ENCODE assay signal across 20 mouse cellular contexts in genomic region chr7:25903156-25903555, GRCm38 (mm10). TPM values are rescaled to one million over a fixed set of nuclear protein-coding genes. Genes with fewer than 3 reads are reported as not detected.
DNase-seq lines count a peak whose midpoint lies in the region; ATAC-seq and TF ChIP-seq lines count a peak whose summit lies in the region.
"Had no signal": no experiment of that assay in that cellular context is flagged by ENCODE, and none has a peak within 500 bp of the region (broad histone marks: within the 10 kb centered on the region; RNA-seq: fewer than 3 reads in every experiment).

No protein-coding gene starts in this region.

- peak; percentile 9 for DNase-seq in kidney, postnatal 10 days
- DNase-seq in kidney, adult 18-20 months, result no peak
- no peak for DNase-seq in midbrain, postnatal 0 days (ENCODE audit: low spot score)
- no peak for DNase-seq in midbrain, embryonic 14.5 days
- DNase-seq in brain, embryonic 14.5 days (ENCODE audit: low read depth), result no peak
- DNase-seq in stomach, postnatal 0 days (ENCODE audit: low spot score), result peak; percentile 45
- no peak for DNase-seq in yolk sac, embryonic 10.5 days (ENCODE audit: low spot score)
- DNase-seq: adrenal gland, postnatal 36 days; cerebellum, adult 11 months; heart, postnatal 36 days; liver, embryonic 13.5 days; right cerebral cortex, postnatal 14 days; thymus, adult 2 months had no signal

- no peak for ATAC-seq in midbrain, postnatal 0 days (ENCODE audit: low FRiP score)
- ATAC-seq in midbrain, embryonic 14.5 days (ENCODE audit: low FRiP score, low TSS enrichment), result no peak
- ATAC-seq in stomach, postnatal 0 days (ENCODE audit: low FRiP score, low TSS enrichment), result no peak
- ATAC-seq: forebrain, embryonic 13.5 days; intestine, embryonic 16.5 days had no signal

- WGBS in midbrain, postnatal 0 days, result 49% methylated on average over 14 of the region's 14 CpGs
- WGBS in midbrain, embryonic 14.5 days, result 44% methylated on average over 14 of the region's 14 CpGs
- WGBS in stomach, postnatal 0 days, result 39% methylated on average over 13 of the region's 14 CpGs

- no peak overlapping the region for H3K4me2 ChIP-seq in midbrain, postnatal 0 days (ENCODE audit: low read depth, low read length, poor library complexity, severe bottlenecking)
- no peak overlapping the region for H3K4me2 ChIP-seq in midbrain, embryonic 14.5 days (ENCODE audit: low read length)
- H3K4me2 ChIP-seq in stomach, postnatal 0 days (replicated peaks; ENCODE audit: low read depth), result no peak overlapping the region
- H3K4me2 ChIP-seq: embryonic facial prominence, embryonic 15.5 days; forebrain, embryonic 13.5 days; liver, embryonic 13.5 days had no signal

- H3K4me1 ChIP-seq in midbrain, postnatal 0 days (ENCODE audit: insufficient read depth, low read length), result no peaks in the 10 kb centered on the region
- H3K4me1 ChIP-seq in midbrain, embryonic 14.5 days (ENCODE audit: control insufficient read depth, insufficient read depth, low read length), result no peaks in the 10 kb centered on the region
- no peaks in the 10 kb centered on the region for H3K4me1 ChIP-seq in stomach, postnatal 0 days (replicated peaks; ENCODE audit: control insufficient read depth, insufficient read depth)
- H3K4me1 ChIP-seq: embryonic facial prominence, embryonic 15.5 days; forebrain, embryonic 13.5 days; liver, embryonic 13.5 days; midbrain, embryonic 10.5 days had no signal

- no peak overlapping the region for H3K9ac ChIP-seq in midbrain, postnatal 0 days (replicated peaks; ENCODE audit: low read length, poor library complexity, severe bottlenecking)
- no peak overlapping the region for H3K9ac ChIP-seq in midbrain, embryonic 14.5 days (replicated peaks; ENCODE audit: low read length)
- H3K9ac ChIP-seq in stomach, postnatal 0 days (ENCODE audit: low read length), result no peak overlapping the region
- H3K9ac ChIP-seq: embryonic facial prominence, embryonic 15.5 days; forebrain, embryonic 13.5 days; liver, embryonic 13.5 days had no signal

- no peak overlapping the region for H3K4me3 ChIP-seq in midbrain, postnatal 0 days (ENCODE audit: low read depth, low read length)
- H3K4me3 ChIP-seq in midbrain, embryonic 14.5 days (replicated peaks; ENCODE audit: low read depth, low read length), result no peak overlapping the region
- no peak overlapping the region for H3K4me3 ChIP-seq in stomach, postnatal 0 days (ENCODE audit: low read depth, low read length)
- H3K4me3 ChIP-seq: embryonic facial prominence, embryonic 15.5 days; forebrain, embryonic 13.5 days; layer of hippocampus, adult 2 months; liver, embryonic 13.5 days; midbrain, embryonic 10.5 days had no signal

- H3K27me3 ChIP-seq in midbrain, postnatal 0 days (ENCODE audit: insufficient read depth, low read length), result no peaks in the 10 kb centered on the region
- no peaks in the 10 kb centered on the region for H3K27me3 ChIP-seq in midbrain, embryonic 14.5 days (ENCODE audit: control insufficient read depth, insufficient read depth, low read length)
- no peaks in the 10 kb centered on the region for H3K27me3 ChIP-seq in stomach, postnatal 0 days (ENCODE audit: control insufficient read depth, insufficient read depth, low read length)
- H3K27me3 ChIP-seq: embryonic facial prominence, embryonic 15.5 days; forebrain, embryonic 13.5 days; liver, embryonic 13.5 days had no signal

- no peak overlapping the region for H3K27ac ChIP-seq in midbrain, postnatal 0 days (ENCODE audit: low read depth, low read length)
- H3K27ac ChIP-seq in midbrain, embryonic 14.5 days (replicated peaks; ENCODE audit: low read depth, low read length), result no peak overlapping the region
- 0 out of 2 replicates have a peak overlapping the region, but pooled peaks have one; percentile 40 for H3K27ac ChIP-seq in stomach, postnatal 0 days (replicated peaks)
- H3K27ac ChIP-seq: embryonic facial prominence, embryonic 15.5 days; forebrain, embryonic 13.5 days; layer of hippocampus, adult 2 months; liver, embryonic 13.5 days; midbrain, embryonic 10.5 days had no signal

- no peaks in the 10 kb centered on the region for H3K36me3 ChIP-seq in midbrain, postnatal 0 days (ENCODE audit: insufficient read depth, low read length)
- no peaks in the 10 kb centered on the region for H3K36me3 ChIP-seq in midbrain, embryonic 14.5 days (ENCODE audit: control insufficient read depth, insufficient read depth, low read length)
- no peaks in the 10 kb centered on the region for H3K36me3 ChIP-seq in stomach, postnatal 0 days (ENCODE audit: control insufficient read depth, insufficient read depth, low read length)
- H3K36me3 ChIP-seq: embryonic facial prominence, embryonic 15.5 days; G1E; liver, embryonic 13.5 days; midbrain, embryonic 10.5 days had no signal

- 0 out of 2 replicates have a peak, but pooled peaks have one; percentile 4 for TF ChIP-seq CTCF in midbrain, postnatal 0 days (IDR thresholded peaks at IDR 0.05)
- TF ChIP-seq CTCF in brain, embryonic 14.5 days (IDR thresholded peaks at IDR 0.05; ENCODE audit: borderline replicate concordance, extremely low read depth, insufficient read depth, insufficient read length), result 0 out of 2 replicates have a peak, but pooled peaks have one; percentile 6
- peak; percentile 58 for TF ChIP-seq CTCF in stomach, postnatal 0 days (IDR thresholded peaks at IDR 0.05; ENCODE audit: low read depth)

- 0 out of 2 replicates have a peak, but pooled peaks cover 3% of the 10 kb centered on the region for H3K9me3 ChIP-seq in midbrain, postnatal 0 days (ENCODE audit: low read length)
- 0 out of 2 replicates have a peak, but pooled peaks cover 2% of the 10 kb centered on the region for H3K9me3 ChIP-seq in midbrain, embryonic 14.5 days (ENCODE audit: control insufficient read depth, low read length)
- no peaks in the 10 kb centered on the region for H3K9me3 ChIP-seq in stomach, postnatal 0 days (ENCODE audit: control insufficient read depth, low read length)
- H3K9me3 ChIP-seq: embryonic facial prominence, embryonic 15.5 days; G1E; liver, embryonic 13.5 days had no signal

- no peak for TF ChIP-seq POLR2A in brain, embryonic 14.5 days (IDR thresholded peaks at IDR 0.05; ENCODE audit: borderline replicate concordance, extremely low read depth, insufficient read depth, insufficient read length, poor library complexity, severe bottlenecking)

- no peak for TF ChIP-seq EP300 in stomach, postnatal 0 days (optimal IDR thresholded peaks at IDR 0.05)

RNA-seq across cellular contexts. Expression of gene Cyp2b10, which starts 5.7 kb away (rescaled TPM):
- total RNA-seq in midbrain, postnatal 0 days (2014; rRNA removed), result not detected in 2 replicates
- polyA plus RNA-seq in midbrain, postnatal 0 days (2015; fragmentation: Nextera tagmentation; extraction: Ambion mirVana), result not detected in 2 replicates
- polyA plus RNA-seq in midbrain, embryonic 14.5 days (2014; fragmentation: Nextera tagmentation; extraction: Ambion mirVana), result not detected in 2 replicates
- polyA plus RNA-seq in brain, embryonic 14.5 days (2012; rRNA removed), result not detected in 2 replicates
- polyA plus RNA-seq in stomach, postnatal 0 days (2015; fragmentation: Nextera tagmentation; extraction: Ambion mirVana), result 7.4 and 10.7 TPM in 2 replicates
- total RNA-seq: G1E; gastrocnemius, adult 18-20 months had no signal
- polyA plus RNA-seq: embryonic facial prominence, embryonic 15.5 days; forebrain, embryonic 13.5 days; G1E; intestine, embryonic 16.5 days; midbrain, embryonic 10.5 days had no signal

Comparison
In these comparisons a context has a peak if more than half of its experiments do, and no peak if none do; other contexts are left out.
1. DNase-seq: peak in kidney, postnatal 10 days (single experiment) and stomach, postnatal 0 days (single experiment); none in kidney, adult 18-20 months (single experiment), midbrain, postnatal 0 days (single experiment), midbrain, embryonic 14.5 days (single experiment), brain, embryonic 14.5 days (single experiment) and yolk sac, embryonic 10.5 days (single experiment).
2. CTCF ChIP-seq: peak in every context shown above with its lines; median percentile 58 in stomach, postnatal 0 days; 6 in brain, embryonic 14.5 days; 4 in midbrain, postnatal 0 days.